Mouse (Mus musculus): ENCODE results near the gene Il9r. TPM values are rescaled to one million over a fixed set of nuclear protein-coding genes. Genes with fewer than 3 reads are reported as not detected.
A peak's percentile ranks its signal among the peaks of the same experiment; 100 is the strongest.

Il9r gene
- total RNA-seq, 2 experiments from 2014 or later = not detected

DNA sequence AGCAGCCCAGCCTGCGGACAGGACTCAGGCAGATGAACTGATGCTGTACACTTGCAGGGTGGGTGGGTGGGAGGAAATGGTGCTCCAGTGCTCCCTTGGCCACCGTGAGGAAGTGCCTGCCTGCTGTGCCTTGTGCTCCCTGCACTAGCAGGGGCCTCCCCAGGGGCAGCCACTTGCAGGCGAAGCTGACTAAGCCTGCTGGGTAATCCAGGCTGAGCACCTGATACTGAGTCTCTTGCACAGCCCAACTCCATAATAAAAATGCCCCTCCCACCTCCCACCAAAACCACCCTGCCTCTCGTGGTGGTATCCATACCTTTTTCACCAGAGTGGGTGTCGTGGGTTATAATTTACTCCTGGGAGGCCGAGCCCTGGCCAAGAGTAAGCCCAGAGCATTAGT is 849 bp downstream of the Il9r start:
- DNase-seq (ENCODE audit: low spot score in 2 of 2) = no peak

DNA sequence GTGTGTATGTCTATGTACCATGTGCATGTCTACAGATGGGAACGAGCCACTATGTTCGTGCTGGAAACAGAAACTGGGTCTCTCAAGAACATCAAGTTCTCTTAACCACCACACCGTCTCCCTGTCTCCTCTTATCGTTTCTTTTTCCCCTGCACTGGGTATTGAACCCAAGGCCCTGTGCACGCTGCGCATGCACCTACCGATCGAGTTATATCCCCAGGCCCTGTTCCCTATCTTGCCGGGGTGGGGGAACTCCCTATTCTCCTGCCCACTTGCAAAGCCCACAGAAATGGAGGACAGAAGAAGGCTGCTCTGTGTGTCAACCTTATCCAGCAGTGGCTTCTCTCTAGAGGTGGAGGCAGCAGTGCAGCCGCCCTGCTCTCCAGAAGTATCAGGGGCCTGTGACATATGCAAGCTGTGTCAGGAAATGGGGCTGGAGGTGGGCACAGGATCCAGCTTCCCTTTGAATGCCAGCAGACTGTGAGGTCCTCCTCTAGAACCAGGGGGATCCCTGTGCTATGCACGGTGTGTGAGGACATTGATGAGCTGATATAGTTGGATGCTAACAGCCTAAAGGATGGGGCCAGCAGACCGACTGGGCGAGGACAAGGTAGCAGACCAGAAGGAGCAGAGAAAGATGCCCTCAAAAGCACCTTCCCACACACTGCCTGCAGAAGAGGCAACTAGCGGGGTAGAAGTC is 1.7 kb downstream of the Il9r start:
- DNase-seq (ENCODE audit: low spot score in 2 of 2) = no peak

DNA sequence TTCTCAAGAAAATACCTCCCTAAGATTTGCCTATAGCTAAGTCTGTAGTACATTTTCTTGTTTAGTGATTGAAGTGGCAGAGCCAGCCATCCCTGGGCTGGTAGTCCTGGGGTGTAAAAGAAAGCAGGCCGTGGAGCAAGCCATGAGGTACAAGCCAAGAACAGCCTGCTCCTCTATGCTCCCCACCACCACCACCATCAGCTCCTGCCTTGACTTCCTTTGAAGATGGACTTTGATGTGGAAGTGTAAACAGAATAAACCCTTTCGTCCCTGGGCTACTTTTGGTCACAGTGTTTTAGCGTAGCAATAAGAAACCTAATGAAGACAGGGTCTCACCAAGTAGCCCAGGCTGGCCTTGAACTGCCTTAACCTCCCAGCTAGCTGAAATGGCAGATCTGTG is 2.3 kb downstream of the Il9r start:
- no peak for DNase-seq (ENCODE audit: low spot score in 2 of 2)

DNA sequence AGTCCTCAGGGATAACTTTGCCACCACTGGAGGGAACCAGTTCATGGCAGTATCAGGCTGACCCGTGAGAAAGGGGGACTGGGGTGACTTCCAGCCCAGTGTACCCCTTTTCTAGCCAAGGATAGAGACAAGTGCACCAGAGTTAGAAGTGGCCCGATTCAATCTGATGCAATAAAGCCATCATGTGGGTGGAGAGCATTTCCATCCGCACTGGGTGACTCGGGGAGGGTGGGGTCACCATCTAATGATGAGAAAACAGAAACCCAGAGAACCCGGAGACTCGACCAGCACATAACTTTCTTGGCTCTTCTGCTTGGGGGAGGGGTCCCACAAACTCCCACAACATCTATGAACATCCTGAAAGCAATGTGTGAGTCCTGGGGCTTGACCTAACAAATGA is 3.4 kb downstream of the Il9r start:
- DNase-seq (ENCODE audit: low spot score in 2 of 2) = no peak

DNA sequence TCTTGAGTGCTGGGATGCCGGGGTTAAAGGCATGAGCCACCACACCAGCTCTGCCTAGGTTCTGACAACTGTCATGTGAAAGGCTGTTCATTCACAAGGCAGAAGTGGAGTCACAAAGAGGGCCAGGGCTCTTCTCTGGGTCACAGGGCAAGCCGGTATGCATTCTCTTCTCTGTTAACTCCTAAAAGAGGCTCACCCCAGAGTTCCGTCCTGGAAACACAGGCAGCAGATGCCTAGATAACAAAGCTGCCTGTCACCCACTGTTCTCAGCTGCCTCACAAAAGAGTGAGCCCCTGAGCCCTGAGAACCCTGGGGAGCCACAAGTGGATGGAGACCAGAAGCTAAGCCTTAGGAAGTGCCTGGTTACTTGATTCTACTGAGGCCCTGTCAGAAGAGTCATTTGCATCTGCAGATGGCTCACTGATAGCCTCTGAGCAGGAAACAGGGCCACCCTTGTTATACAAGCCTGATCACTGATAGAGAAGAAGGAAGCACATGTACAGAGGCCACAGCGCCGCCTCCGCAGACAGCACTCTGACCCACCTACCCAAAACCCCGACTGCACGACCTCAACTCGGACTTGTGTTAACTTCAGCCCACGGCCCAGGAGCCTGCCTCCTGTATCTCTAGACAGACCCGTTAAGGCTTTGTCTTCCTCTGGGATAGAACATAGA is 4.1 kb downstream of the Il9r start:
- DNase-seq (ENCODE audit: low spot score in 2 of 2) = no peak

DNA sequence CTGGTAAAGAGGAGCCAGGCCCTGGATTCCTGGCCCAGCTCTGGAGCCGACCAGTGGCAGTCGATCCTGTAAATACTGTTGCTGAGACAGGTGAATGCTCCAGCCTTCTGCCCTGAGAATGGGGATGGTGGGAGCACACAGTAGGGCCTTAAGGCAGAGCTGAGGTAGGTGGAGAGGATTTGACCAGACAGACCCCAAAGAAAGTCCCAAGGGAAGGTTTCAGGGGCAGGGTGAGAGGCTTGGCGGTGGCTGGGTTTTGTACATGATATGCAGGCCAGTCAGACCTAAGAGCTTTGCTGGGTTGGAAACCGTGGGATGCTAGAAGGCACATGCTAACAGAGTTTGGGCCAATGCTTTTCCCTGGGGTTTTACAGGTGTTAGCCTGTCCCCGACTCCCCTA is 5.5 kb downstream of the Il9r start:
- DNase-seq (ENCODE audit: low spot score in 2 of 2) = no peak

DNA sequence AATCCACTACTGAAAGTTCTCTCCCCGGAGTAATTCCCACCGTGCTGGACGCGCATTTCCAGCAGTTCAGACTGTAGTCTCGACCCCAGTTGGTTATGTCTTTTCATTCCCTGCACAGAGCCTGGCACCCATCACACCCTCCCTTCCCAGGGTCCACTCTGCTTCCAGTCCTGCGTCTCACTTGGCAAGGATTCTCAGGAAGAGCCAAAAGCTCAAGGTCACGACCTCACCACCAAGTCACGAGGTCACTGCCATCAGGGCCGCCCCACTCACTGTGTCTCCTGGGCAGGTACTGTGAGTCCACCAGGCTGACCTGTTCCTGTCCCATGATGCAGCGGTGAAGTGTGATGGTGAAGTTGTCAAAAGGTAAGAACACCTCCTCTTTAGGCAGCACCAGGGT is 6.0 kb downstream of the Il9r start:
- no peak for DNase-seq (ENCODE audit: low spot score in 2 of 2)

DNA sequence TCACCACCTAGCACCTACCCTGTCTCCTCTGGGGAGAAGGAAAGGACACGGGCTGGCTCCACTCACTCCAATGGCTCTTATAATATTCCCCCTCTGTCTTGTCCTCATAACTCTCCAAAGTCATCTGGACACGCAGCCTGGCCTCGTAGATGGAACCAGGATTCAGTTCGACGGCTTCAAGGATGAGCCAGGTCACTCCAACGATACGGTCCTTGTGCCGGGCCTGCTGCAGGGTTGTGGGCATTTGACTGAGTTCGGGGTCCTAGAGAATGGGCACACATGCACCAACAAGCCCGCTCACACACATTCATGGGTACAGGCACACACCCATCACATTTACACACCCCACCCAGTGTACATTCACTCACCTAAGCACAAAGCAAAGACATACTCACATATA is 6.9 kb downstream of the Il9r start:
- DNase-seq (ENCODE audit: low spot score in 2 of 2) = no peak

DNA sequence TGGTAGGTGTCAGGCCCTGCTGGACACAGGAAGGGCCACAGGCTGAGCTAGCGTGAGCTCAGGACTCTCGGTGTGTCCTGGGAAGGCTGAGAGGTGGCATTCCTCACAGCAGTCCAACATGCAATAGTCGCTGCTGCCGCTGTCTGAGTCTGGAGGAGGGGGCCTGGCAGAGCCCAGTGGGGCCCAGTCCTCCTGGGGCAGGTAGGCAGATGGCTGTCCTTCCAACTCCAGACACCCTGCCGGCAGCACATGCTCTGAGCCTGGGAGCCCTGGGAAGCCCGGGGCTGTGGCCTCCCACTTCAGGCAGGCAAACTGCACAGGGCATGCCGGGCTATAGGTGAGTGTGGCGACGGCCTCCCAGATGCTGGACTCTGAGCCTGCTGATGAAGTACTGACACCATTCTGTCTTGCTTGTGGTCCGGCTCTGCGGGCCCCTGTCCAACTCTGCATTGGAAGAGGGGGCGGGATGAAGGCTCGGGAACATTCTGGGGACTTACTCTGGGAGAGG is 9.4 kb downstream of the Il9r start:
- no peak for DNase-seq (ENCODE audit: low spot score in 2 of 2)

DNA sequence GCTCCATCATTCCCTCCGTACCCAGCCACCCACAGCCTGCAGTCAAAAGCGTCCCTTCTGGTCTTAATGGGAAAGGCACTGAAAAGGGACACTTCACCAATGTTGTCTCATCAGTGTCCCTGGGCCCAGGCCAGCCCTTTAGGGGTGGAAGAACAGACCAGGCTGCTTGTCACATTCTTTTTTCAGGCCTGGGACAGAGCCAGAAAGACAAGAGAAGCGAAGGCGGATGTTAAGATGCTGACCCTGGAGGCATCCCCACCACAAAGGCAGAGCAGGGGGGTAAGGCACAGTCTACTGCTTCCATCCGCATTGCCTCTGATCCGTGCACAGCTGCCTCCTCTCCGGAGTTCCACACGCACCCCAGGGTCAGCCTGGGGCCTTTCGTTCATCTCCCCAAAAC is 10.0 kb downstream of the Il9r start:
- no peak for DNase-seq (ENCODE audit: low spot score in 2 of 2)

DNA sequence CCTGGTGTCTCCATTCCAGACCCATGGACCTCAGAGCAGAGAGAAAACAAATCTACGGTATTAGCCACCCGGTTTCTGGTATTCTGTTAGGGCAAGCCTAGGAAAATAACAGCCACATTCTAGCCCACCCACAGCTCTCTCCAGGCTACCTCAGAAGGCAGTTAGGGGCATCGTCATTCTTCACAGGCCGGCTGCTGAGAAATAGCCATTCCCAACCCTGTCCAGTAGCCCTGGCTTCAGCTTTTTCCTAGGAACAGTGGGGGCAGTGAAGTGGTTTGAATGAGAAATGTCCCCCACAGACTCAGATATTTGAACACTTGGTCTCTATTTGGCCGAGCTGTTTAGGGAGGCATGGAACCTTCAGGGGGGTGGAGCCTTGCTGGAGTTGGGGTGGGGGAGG is 10.6 kb downstream of the Il9r start:
- DNase-seq (ENCODE audit: low spot score in 2 of 2) = no peak

DNA sequence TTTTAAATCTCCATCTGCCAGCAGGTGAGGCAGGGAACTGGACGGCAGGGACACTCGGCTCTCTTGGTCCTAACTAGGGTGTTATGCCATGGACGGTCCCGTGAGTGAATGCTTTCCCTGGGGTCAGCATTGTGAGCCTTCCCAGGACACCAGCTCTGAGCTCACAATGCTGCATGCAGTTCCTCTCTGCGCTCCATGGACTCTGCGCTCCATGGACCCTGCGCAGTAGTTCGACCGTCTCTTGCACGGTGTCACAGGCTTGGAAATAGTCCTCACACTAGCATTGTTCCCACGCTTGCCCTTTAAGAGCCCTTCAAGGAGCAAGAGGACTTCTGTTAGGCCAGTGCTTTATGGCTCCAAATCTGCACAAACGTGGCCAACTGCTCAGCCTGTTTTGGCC is 11.2 kb downstream of the Il9r start:
- no peak for DNase-seq (ENCODE audit: low spot score in 2 of 2)

DNA sequence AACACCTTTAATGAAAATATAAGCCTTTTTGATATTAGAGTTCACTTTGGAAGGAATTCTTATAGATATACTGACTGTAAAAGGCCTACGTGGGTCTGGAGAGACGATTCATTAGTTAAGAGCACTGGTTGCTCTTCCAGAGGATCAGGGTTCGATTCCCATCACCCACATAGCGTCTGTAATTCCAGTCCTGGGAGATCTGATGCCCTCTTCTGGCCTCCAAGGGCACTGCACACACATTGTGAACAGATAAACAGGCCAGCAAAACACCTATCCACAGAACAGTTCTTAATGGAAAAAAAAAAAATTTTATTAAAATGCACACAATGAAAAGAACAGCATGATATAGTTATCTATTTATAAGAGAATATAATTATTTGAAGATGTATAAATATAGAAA is 12.8 kb downstream of the Il9r start:
- DNase-seq (ENCODE audit: low spot score in 2 of 2) = no peak

DNA sequence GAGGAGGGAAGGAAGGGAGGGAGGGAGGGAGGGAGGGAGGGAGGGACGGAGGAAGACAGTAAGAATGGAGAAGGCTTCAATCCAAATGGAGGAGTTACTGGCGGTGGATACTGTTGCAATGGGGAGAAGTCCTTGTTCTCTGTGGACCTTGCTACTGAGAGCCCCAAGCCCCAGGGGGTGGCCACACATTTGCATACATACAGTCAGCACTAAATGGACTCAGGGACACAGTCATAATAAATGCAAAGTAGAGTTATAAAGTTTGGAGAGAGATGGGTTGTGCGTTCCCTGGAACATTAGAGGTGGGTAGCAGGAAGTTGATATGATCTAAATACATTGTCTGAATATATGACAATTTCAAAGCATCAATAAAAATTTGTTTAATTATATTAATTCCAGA is 14.0 kb downstream of the Il9r start:
- no peak for DNase-seq (ENCODE audit: low spot score in 2 of 2)

DNA sequence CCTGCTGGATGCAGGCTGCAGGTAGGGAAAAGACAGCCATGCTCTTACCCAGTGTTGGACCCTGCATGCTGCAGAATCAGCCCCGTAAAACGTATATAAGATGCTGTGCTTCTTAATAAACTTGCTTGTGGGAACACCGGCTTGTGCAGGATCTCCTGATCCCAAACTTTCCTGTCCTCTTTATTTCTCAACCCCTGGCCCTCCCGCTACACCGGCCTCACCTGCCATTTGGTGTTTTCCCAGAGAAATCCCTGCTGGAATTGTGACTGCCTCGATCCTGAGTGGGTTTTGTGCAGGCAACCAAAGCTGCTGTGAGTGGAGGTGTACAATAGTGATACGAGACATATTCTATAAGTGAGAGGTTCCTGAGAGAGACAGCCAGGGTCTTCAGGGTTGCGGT is 15.6 kb downstream of the Il9r start:
- DNase-seq (ENCODE audit: low spot score in 2 of 2) = no peak

DNA sequence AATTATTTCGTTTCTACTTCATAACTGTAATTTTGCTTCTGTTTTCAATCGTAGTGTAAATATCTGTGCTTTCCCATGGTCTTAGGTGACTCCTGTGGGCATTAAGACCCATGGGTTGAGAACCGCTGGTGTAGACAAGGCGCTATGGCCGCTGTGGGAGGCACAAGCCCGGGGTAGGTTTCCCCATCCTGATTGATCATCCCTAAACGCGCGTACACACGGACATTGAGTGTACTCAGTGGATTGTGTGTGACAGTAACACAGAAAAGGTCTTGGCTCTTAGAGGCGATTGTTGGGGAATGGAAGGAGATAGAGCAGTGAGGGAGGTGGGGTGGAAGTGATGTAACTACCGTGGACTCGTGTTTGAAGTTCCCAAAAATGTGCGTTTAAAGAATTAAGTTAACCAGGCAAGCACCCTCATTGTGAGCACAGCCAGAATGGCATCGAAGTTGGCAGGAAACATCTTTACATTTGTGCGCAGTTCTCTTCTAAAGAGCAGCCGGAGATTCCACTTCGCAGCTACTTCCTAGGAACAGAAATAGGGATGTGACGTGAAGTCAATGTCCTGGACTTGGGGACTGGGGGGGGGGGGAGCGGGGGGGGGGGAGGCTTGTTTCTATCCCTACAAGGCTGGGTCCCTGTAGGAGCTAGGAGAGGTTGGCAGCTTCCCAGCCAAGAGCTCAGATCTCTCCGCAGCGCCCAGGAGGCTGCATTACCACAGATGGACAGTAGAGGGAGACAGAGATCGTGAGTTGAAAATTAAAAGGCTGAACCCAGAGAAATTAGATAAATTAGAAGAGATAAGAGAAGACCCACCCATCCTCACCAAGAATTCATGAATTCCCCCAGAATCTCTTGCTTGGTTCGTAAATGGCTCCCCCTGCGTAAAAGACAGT is 17.9 kb downstream of the Il9r start:
- DNase-seq (ENCODE audit: low spot score in 2 of 2) = peak; percentile 82 to 95

DNA sequence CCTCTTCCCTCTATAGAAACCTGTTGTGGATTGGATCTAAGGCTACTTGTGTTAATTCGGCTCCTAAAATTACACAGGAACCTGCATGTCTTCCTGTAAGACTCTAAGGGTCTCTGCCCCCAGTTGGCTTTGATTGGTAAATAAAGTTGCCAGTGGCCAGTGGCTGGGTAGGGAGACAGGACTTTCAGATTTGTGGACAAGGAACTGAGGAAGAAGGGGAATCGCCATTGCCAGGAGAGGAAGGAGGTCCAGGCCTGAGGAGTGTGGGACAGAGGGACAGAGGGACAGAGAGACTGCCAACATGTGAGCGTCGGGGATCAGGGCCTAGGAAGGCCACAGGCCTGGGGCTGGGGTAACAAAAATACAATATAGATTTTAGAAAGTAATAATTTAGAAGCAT is 18.8 kb downstream of the Il9r start:
- DNase-seq (ENCODE audit: low spot score in 2 of 2) = no peak

DNA sequence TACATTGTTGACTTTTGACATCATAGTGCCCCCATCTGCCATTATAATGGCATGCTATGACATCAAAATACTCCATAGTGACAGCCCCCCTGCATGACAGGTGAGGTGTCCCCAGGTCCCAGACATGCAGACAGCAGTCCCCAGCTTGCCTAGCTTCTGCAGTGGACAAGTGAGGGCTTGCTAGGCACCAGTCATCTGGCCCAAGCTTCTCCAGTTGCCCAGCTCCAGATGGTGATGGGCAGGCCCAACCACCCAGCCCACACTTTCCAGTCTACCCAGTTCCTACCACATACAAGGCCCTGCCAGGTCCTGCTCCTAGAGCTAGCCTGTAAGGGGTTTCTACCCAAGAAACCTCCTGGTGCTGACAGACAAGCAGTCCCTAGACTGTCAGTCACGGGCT is 21.6 kb downstream of the Il9r start:
- no peak for DNase-seq (ENCODE audit: low spot score in 2 of 2)

DNA sequence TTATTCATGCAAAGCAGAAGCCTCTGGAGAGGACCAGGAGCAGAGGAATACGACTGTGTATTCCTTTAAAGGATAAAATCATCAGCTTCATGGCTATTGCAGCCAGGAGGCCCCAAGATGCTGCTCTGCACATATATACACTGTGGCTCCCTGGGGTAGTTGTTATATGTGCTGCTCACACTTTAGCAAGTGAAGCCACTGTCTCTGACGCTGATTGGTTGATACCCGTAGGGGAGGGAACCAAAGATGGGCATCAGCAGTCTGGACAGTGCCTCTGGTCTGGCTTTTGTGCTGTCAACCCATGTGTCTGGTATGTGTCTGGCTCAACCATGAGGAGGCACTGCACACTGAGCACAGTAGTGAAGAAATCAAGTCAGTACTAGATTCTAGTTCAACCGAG is 33.4 kb downstream of the Il9r start:
- DNase-seq (ENCODE audit: low spot score in 2 of 2) = no peak

DNA sequence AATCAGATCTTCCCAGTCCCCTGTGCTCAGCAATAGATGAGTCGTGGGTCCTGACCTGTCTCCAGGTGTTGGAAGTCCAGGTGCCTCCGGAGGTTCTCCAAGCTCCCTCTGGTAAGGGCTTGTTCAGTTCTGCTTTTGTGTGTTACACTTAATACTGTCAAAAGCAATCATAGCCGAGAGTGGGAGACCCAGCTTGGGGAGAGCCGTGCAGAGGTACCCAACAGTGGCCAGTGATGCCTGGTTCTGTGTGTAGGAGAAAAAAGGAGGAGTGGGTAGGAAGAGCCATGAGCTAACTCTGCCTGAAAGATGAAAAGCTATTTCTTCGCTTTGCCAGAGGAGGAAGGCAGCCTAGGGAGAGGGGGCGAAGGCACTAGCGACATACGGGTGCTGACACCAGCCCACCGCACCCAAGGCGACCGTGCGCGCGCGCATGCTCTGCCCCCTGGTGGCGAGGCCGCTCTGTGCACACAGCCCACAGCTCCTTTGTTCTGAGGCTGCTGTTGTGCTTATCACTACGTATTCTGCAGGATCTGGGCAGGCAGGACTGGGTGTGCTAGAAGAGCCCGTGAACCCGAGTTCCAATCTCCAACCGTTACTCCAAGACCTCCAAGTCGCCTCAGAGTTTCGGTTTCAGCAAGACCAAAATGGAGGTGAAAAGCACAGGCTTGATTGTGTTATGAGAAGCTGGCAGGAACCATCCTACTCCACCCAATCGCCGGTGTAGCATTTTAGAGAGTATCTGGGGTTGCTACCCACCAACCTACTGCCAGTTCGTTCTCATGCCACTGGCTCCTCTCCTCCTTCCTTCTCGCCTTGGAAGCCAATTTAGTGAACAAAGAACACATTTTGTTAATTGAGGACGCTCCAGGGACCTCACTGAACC is 37.9 kb downstream of the Il9r start:
- DNase-seq (ENCODE audit: low spot score in 2 of 2) = peak; percentile 79 to 92

DNA sequence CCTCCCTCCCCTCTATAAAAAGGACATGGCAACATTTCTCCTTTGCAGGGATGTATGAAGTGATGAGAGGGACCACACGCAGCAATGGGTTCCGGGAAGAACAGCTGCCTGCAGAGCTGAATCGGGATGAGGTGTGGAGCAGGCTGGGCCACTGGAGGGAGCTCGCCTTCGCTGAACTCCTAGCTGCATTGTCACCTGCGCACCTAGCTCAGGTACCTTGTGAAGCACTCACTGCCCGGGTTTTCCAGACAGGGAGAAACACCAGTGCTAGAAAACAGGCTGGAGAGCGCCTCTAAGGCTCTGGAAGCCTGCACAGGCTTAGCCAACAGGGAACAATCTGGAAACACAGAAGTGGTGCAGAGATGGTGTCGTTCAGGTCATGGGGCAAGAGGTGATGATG is 38.6 kb downstream of the Il9r start:
- no peak for DNase-seq (ENCODE audit: low spot score in 2 of 2)
